Mouse (Mus musculus) lung, postnatal 0 days (tissue): ENCODE data around the gene Rxfp4.

Source experiments
- CTCF ChIP-seq: IDR thresholded peaks from 2 replicates; pipeline ENCODE4 v1.5.1; 2016; ENCODE audit warnings: antibody characterized with exemption, mild to moderate bottlenecking
- EP300 ChIP-seq: IDR thresholded peaks from 2 replicates; pipeline ENCODE4 v1.6.1; 2016; ENCODE audit warnings: antibody characterized with exemption, mild to moderate bottlenecking, control low read depth

GRCm38 (mm10) chr3:88620146-88620991 is 32.6 kb downstream of the Rxfp4 start:
- no peak for TF ChIP-seq CTCF
- TF ChIP-seq EP300 = no peak
